Mouse (Mus musculus) NIH3T3 (cell line): Measurements from ENCODE around the gene Gbp3.

ENCODE experiments used
- DNase-seq: peaks from one replicate; pipeline ENCODE4 v3.0.0-alpha.2; 2012; ENCODE audit warnings: low read depth

Gene Gbp3

DNA sequence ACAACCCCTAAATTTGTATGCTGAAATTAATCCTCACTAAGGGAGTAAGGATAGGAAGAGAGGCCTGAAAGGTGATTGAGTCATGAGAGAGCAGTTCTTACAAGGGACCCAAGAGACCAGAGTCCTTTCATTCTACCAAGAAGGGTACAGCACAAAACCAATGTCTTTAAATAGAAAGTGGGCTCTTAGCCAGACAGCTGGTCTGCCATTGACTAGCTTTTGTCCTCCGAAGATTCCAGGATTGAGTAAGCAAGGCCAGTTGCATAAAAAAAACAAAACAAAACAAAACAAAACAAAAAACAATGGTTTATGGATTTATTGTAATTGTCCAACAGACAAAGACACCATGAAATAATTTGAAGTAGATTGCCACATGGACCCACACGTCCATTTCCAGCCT is 29.1 kb downstream of the Gbp3 start:
- no peak for DNase-seq

DNA sequence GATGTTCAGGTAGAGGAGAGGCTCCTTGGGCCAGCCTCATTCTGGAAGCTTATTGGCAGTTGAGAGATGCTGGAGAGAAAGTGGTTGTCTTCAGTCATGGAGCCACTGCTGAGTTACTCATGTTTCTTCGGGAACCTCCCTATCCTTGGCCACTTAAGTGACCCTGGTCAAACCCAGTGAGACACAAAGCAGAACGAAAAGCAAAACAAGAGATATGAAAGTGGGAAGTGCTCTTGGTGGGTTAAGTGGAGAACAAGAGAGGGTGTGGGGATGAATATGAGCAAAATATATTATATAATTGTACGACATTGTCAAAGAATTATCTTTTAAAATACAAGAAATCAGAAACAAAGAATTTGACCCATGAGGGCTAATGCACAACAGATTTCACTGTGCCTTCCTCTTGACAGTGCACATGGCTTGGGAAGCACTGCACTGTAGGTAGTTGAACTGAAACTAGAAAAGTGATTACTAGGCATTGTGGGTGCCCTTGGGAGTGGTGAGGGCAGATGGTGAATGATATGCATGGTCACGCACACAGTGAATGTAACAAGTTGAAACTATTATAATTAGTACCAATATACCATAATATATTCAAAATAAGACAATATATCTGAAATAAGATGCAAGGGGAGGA is 30.7 kb downstream of the Gbp3 start:
- DNase-seq, result no peak

DNA sequence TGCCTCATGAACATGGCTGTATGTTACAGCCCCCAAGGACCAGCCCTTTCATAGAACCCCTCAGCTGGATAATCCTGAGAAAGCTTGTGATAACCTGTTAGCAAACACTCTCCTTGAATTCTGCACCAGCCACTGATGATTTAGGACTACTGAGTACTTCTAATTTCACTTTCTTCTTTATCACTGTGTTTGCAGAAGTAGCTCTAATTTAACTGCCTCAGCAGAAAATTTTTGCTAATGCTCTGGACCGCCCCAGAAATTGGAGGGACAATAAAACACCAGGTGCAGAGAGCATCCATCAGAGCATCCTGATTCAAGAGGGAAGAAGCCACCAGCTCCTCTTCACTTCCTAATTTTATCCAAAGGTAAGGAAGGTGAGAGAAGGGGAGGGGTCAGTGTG is 34.7 kb downstream of the Gbp3 start, which contains the start of gene Gbp2b:
TSS of gene Gbp2b (plus strand) at position 301 of the 400 bp plus-strand sequence.
- DNase-seq, result no peak

DNA sequence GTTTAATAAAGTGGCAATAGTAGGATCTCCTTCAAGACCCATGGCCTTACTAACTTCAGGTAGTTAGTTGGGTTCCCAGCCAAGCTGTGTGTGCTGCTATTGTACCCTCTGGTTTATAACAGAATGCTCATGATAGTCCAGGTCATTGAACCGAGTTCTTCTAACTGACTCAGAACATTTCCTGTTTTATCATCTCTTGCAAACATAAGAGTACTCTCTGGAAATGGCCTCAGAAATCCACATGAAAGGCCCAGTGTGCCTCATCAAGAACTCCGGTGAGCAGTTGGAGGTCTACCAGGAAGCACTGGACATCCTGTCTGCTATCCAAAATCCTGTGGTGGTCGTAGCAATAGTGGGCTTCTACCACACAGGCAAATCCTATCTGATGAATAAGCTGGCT is 38.1 kb downstream of the Gbp3 start:
- no peak for DNase-seq

DNA sequence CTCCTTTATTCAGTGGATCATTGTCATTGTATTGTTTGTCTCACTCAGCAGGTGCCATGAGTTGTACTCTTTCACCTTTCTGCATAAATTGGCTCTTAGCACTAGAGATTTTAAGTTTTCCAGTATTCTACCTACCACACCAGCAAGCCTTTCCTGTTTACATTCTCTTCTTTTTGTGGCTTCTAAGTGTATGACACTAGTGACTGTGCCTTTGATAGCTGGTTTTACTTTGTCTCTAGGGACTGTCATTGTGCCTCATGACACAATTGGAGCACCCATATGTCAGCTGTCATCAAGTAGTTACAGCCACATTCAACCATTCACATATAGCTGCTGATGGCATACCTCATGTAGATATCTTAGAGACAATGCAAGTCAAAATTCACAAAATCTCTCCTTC is 41.8 kb downstream of the Gbp3 start:
- no peak for DNase-seq

DNA sequence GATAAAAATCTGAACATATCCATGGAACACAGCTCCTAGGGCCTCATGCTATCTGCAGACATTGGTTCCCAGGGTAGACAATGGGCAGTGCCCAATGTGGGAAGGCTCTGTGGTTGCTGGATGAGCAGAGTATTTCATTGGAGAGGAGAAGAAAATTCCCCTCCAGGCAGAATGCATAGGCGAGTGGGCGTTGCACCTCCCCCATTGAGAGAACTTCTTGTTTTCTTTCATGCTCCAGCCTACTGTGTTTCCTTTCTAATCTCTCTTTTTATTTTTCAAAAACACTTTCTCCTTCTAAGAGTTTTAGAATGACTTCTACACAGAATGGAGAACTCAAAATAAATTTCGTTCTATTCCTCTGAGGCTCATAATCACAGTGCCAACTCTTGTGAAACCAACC is 58.8 kb downstream of the Gbp3 start:
- DNase-seq, result no peak

DNA sequence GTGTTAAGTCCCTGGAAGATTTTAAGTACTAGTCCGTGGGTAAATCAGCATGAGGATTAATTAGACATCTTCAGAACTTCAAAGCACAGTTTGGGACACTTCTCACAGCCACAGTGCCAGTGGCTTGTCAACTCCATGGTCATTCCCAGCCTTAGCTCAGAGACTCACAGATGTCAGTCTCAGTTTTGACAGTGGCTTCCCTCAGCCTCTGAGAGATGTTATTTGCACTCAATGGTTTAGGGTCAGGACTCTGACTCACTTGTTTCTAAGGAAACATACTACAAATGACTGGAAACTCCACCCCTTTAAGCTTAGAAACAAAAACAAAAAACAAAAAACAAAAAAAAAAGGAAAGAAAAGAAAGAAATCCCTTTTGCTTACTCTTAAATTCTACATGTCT is 59.8 kb downstream of the Gbp3 start:
- DNase-seq, result peak; percentile 63

DNA sequence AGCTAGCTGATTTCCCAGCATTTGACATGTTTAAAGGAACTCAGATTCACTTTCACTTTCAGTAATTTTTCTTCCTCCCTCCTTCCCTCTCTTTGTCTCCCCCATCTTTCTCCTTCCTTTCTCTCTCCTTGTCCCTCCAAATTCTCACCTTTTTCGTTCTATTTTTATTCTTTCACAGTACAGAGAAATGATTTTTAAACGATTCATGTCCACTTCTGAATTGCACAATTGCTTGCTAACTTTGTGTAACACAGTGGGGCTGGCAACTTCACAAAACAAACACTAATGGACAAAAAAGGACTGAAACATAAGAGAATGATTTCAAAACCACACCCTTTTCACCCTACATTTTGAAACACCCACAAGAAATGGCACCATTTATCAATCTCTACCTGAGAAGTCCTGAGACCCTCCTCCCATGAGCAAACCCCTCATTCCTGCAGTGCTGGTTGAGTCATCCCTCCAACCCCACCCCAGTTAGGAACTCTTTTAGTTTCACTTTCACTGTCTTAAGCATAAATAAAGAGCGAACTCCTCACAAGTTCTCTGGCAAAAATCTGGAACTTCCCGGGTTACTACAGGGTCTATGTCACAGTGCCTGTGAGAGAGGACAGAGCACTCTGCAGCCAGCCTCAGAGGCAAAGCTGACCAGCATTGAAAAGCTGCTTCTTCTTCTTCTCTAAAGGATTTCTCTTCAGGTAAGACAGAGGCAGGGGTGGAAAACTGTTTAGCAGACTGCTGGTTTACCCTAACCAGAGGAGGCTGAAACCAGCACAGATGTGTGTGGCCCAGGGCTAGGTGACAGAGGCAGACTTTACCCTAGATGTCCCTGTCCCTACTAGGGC is 60.5 kb downstream of the Gbp3 start, which contains the start of gene Gbp2:
TSS of gene Gbp2 (plus strand) at position 492 of the 845 bp plus-strand sequence.
- DNase-seq, result peak; percentile 90

DNA sequence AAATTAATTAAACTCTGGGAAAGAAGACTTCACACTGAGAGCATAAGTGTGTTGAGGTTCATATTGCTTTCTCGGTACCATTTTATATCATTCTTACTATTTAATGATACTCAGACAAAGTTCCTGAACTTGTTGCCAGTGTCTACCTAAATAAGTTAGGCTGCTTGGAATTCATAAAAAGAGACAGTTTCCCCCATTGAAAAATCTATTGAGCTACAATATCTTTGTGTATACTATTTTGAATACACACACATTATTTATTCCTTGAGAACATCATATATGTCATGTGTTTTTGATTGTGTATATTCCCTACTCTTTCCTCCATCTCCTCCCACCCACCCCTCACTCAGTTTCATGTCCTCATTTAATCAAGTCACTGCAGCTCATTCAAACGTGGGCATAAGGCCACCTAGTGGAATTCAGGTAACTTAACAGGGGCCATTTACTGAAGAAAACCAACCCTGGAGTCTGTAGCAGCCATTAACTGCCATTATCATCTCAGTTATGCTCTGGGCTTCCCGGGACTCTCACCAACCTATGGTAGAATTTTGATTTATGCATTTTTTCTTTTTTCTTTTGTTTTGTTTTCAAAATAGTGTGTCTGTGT is 61.2 kb downstream of the Gbp3 start:
- peak; percentile 78 for DNase-seq
